Mouse (Mus musculus): ENCODE data around the gene Kntc1.

DNA sequence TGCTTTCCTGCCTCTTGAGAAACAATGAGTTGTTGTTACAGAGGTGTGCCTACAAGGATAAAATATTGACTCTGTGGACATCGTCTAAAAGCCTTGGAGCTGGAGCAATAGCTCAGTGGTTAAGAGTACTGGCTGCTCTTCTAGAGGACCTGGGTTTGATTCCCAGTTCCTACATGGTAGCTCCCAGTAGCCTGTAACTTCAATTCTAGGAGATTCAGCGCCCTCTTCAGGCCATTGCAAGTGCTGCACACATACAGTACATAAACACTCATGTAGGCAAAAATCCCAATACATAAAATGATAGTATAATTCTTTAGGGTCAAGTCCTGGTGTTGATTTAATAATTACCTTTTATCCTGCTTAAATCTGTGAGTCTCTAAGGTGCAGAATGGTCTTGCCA lies 43.6 kb downstream of the Kntc1 start:
- TF ChIP-seq CTCF (IDR thresholded peaks at IDR 0.05; ENCODE audit: borderline replicate concordance, control insufficient read depth, extremely low read depth, insufficient read depth, low read length, poor library complexity) (no peak), POLR2A (IDR thresholded peaks at IDR 0.05; ENCODE audit: control insufficient read depth, extremely low read depth, insufficient read depth, low read length, poor library complexity) (no peak)
